Mouse (Mus musculus) neural tube, embryonic 12.5 days (tissue): ENCODE measurements at regions not wholly inside any gene's neighbourhood (a gene's known extent, or its start where the extent isn't known, plus 50 kb on each side); places are given as distances from the start of the nearest gene placed in this dataset.

Experiments
- ATAC-seq: fragments of 200-750 bp; cut with Nextera tagmentation; 2 replicates; pipeline ENCODE4 v1.8.0; 2017; ENCODE audit warnings: low read depth, mild to moderate bottlenecking, moderate TSS enrichment, moderate library complexity; ENCODE audit not compliant: low FRiP score
- H3K27ac ChIP-seq: fragments of 300-500 bp; sonication (generic); 2 replicates; pipeline ENCODE4 v1.5.1; 2016
- H3K27me3 ChIP-seq: fragments of 300-500 bp; sonication (generic); replicated peaks from 2 replicates; pipeline ENCODE4 v1.6.1; 2016; ENCODE audit warnings: mild to moderate bottlenecking
- H3K36me3 ChIP-seq: fragments of 300-500 bp; sonication (generic); 2 replicates; pipeline ENCODE4 v1.6.1; 2016; ENCODE audit warnings: mild to moderate bottlenecking
- H3K4me1 ChIP-seq: fragments of 300-500 bp; sonication (generic); 2 replicates; pipeline ENCODE4 v1.6.1; 2016
- H3K4me2 ChIP-seq: fragments of 300-500 bp; sonication (generic); replicated peaks from 2 replicates; pipeline ENCODE4 v1.6.1; 2016; ENCODE audit warnings: mild to moderate bottlenecking
- H3K4me3 ChIP-seq: fragments of 300-500 bp; sonication (generic); 2 replicates; pipeline ENCODE4 v1.5.1; 2016
- H3K9ac ChIP-seq: fragments of 300-500 bp; sonication (generic); 2 replicates; pipeline ENCODE4 v1.6.1; 2016; ENCODE audit warnings: mild to moderate bottlenecking
- H3K9me3 ChIP-seq: fragments of 300-500 bp; sonication (generic); 2 replicates; pipeline ENCODE4 v1.6.1; 2016; ENCODE audit warnings: mild to moderate bottlenecking
- WGBS: fragments of 180-500 bp; shearing (Covaris S2); methylation state at CpG from one replicate; pipeline ENCODE4 v1.1.7; 2016; 5-methylcytosine and 5-hydroxymethylcytosine counted together

- H3K27me3 ChIP-seq: no peaks in the 10 kb centered on the region
- H3K9ac ChIP-seq: no peak overlapping the region
- no peak overlapping the region for H3K4me3 ChIP-seq
- H3K36me3 ChIP-seq: no peaks in the 10 kb centered on the region
- 50% methylated on average over 1 of the region's 1 CpGs for WGBS
- H3K9me3 ChIP-seq: no peaks in the 10 kb centered on the region
- no peak overlapping the region for H3K27ac ChIP-seq
- ATAC-seq: no peak
- H3K4me1 ChIP-seq: no peaks in the 10 kb centered on the region
- H3K4me2 ChIP-seq: no peak overlapping the region
Observed at GRCm38 (mm10) chrX:22898698-22899051, 466.2 kb downstream of the Klhl13 start.

GRCm38 (mm10) chrX:22898048-22898697, 466.7 kb downstream of the Klhl13 start:
- WGBS: 38% methylated on average over 7 of the region's 7 CpGs
- H3K27me3 ChIP-seq: no peaks in the 10 kb centered on the region
- no peak overlapping the region for H3K9ac ChIP-seq
- no peak overlapping the region for H3K4me3 ChIP-seq
- no peaks in the 10 kb centered on the region for H3K9me3 ChIP-seq
- H3K27ac ChIP-seq: no peak overlapping the region
- no peak overlapping the region for H3K4me2 ChIP-seq
- H3K36me3 ChIP-seq: no peaks in the 10 kb centered on the region
- peak; percentile 70; the same call in 1 of the 2 replicates for ATAC-seq
- H3K4me1 ChIP-seq: no peaks in the 10 kb centered on the region

- H3K9ac ChIP-seq: no peak overlapping the region
- no peaks in the 10 kb centered on the region for H3K9me3 ChIP-seq
- H3K4me2 ChIP-seq: no peak overlapping the region
- no peaks in the 10 kb centered on the region for H3K4me1 ChIP-seq
- ATAC-seq: no peak
- H3K36me3 ChIP-seq: no peaks in the 10 kb centered on the region
- no peaks in the 10 kb centered on the region for H3K27me3 ChIP-seq
- no peak overlapping the region for H3K27ac ChIP-seq
- H3K4me3 ChIP-seq: no peak overlapping the region
- WGBS: 84% methylated on average over 1 of the region's 1 CpGs
Observed at GRCm38 (mm10) chrX:22869791-22870190, 495.1 kb downstream of the Klhl13 start.

GRCm38 (mm10) chrX:22849522-22850495, 515.1 kb downstream of the Klhl13 start:
- H3K27ac ChIP-seq: no peak overlapping the region
- H3K9me3 ChIP-seq: no peaks in the 10 kb centered on the region
- no peak overlapping the region for H3K4me2 ChIP-seq
- H3K36me3 ChIP-seq: no peaks in the 10 kb centered on the region
- ATAC-seq: peak; percentile 90
- no peak overlapping the region for H3K9ac ChIP-seq
- WGBS: 38% methylated on average over 9 of the region's 9 CpGs
- no peaks in the 10 kb centered on the region for H3K27me3 ChIP-seq
- H3K4me3 ChIP-seq: no peak overlapping the region
- H3K4me1 ChIP-seq: no peaks in the 10 kb centered on the region

GRCm38 (mm10) chrX:22848778-22849177, 516.1 kb downstream of the Klhl13 start:
- Histone ChIP-seq H3K9me3 (no peaks in the 10 kb centered on the region), H3K4me1 (no peaks in the 10 kb centered on the region), H3K27ac (no peak overlapping the region), H3K36me3 (no peaks in the 10 kb centered on the region), H3K9ac (no peak overlapping the region), H3K4me2 (no peak overlapping the region), H3K4me3 (no peak overlapping the region), H3K27me3 (no peaks in the 10 kb centered on the region)
- WGBS: 31% methylated on average over 2 of the region's 2 CpGs
- no peak for ATAC-seq

- no peaks in the 10 kb centered on the region for H3K36me3 ChIP-seq
- H3K27me3 ChIP-seq: no peaks in the 10 kb centered on the region
- ATAC-seq: no peak
- no peaks in the 10 kb centered on the region for H3K9me3 ChIP-seq
- H3K4me3 ChIP-seq: no peak overlapping the region
- H3K27ac ChIP-seq: no peak overlapping the region
- WGBS: 21% methylated on average over 3 of the region's 3 CpGs
- H3K4me1 ChIP-seq: no peaks in the 10 kb centered on the region
- H3K9ac ChIP-seq: no peak overlapping the region
- no peak overlapping the region for H3K4me2 ChIP-seq
Observed at GRCm38 (mm10) chrX:22833226-22833625, 531.7 kb downstream of the Klhl13 start.

- Histone ChIP-seq H3K27me3 (no peaks in the 10 kb centered on the region), H3K27ac (no peak overlapping the region), H3K9ac (no peak overlapping the region), H3K4me1 (no peaks in the 10 kb centered on the region), H3K4me3 (no peak overlapping the region), H3K36me3 (no peaks in the 10 kb centered on the region), H3K9me3 (no peaks in the 10 kb centered on the region), H3K4me2 (no peak overlapping the region)
- no peak for ATAC-seq
- WGBS: 42% methylated on average over 1 of the region's 1 CpGs
Observed at GRCm38 (mm10) chrX:22805184-22805583, 559.7 kb downstream of the Klhl13 start.

GRCm38 (mm10) chrX:22769971-22770530, 594.8 kb downstream of the Klhl13 start:
- 89% methylated on average over 1 of the region's 1 CpGs for WGBS
- Histone ChIP-seq H3K27ac (no peak overlapping the region), H3K9ac (no peak overlapping the region), H3K4me2 (no peak overlapping the region), H3K9me3 (no peaks in the 10 kb centered on the region), H3K4me1 (no peaks in the 10 kb centered on the region), H3K4me3 (no peak overlapping the region), H3K36me3 (no peaks in the 10 kb centered on the region), H3K27me3 (no peaks in the 10 kb centered on the region)
- ATAC-seq: no peak

- ATAC-seq: no peak
- Histone ChIP-seq H3K4me1 (no peaks in the 10 kb centered on the region), H3K9ac (no peak overlapping the region), H3K36me3 (no peaks in the 10 kb centered on the region), H3K9me3 (no peaks in the 10 kb centered on the region), H3K27me3 (no peaks in the 10 kb centered on the region), H3K4me3 (no peak overlapping the region), H3K27ac (no peak overlapping the region), H3K4me2 (no peak overlapping the region)
- WGBS: 62% methylated on average over 2 of the region's 2 CpGs
Observed at GRCm38 (mm10) chrX:22739235-22739634, 625.6 kb downstream of the Klhl13 start.

- Histone ChIP-seq H3K27ac (no peak overlapping the region), H3K9ac (no peak overlapping the region), H3K27me3 (no peaks in the 10 kb centered on the region), H3K36me3 (no peaks in the 10 kb centered on the region), H3K9me3 (no peaks in the 10 kb centered on the region), H3K4me1 (no peaks in the 10 kb centered on the region), H3K4me2 (no peak overlapping the region), H3K4me3 (no peak overlapping the region)
- no peak for ATAC-seq
- 88% methylated on average over 2 of the region's 2 CpGs for WGBS
Observed at GRCm38 (mm10) chrX:22698179-22698578, 666.7 kb downstream of the Klhl13 start.

- H3K4me2 ChIP-seq: no peak overlapping the region
- no peaks in the 10 kb centered on the region for H3K4me1 ChIP-seq
- 59% methylated on average over 3 of the region's 3 CpGs for WGBS
- no peak overlapping the region for H3K4me3 ChIP-seq
- no peaks in the 10 kb centered on the region for H3K9me3 ChIP-seq
- no peak for ATAC-seq
- no peak overlapping the region for H3K27ac ChIP-seq
- no peaks in the 10 kb centered on the region for H3K27me3 ChIP-seq
- no peaks in the 10 kb centered on the region for H3K36me3 ChIP-seq
- no peak overlapping the region for H3K9ac ChIP-seq
Observed at GRCm38 (mm10) chrX:22657722-22658342, 707.0 kb downstream of the Klhl13 start.
